Mouse (Mus musculus) limb, embryonic 11.5 days (tissue): Measurements from ENCODE around the gene Psma6. TPM values are rescaled to one million over a fixed set of nuclear protein-coding genes. Genes with fewer than 3 reads are reported as not detected.

Experiments
- ATAC-seq: fragments of 200-750 bp; cut with Nextera tagmentation; 2 replicates; pipeline ENCODE4 v1.8.0; 2017; ENCODE audit warnings: low read depth; ENCODE audit not compliant: insufficient number of reproducible peaks, low FRiP score, low TSS enrichment
- DNase-seq: peaks from one replicate; pipeline ENCODE4 v3.0.0-alpha.2; 2015; ENCODE audit warnings: low spot score
- H3K27ac ChIP-seq: fragments of 300-500 bp; sonication (generic); replicated peaks from 2 replicates; pipeline ENCODE4 v1.5.1; 2014; ENCODE audit warnings: low read depth, mild to moderate bottlenecking, low read length
- H3K27me3 ChIP-seq: fragments of 300-500 bp; sonication (generic); 2 replicates; pipeline ENCODE4 v1.6.1; 2014; ENCODE audit warnings: mild to moderate bottlenecking, low read length, mixed read lengths; ENCODE audit not compliant: control insufficient read depth, insufficient read depth
- H3K36me3 ChIP-seq: fragments of 300-500 bp; sonication (generic); 2 replicates; pipeline ENCODE4 v1.6.1; 2014; ENCODE audit warnings: mild to moderate bottlenecking, low read length, moderate library complexity, mixed read lengths; ENCODE audit not compliant: control insufficient read depth, insufficient read depth
- H3K4me1 ChIP-seq: fragments of 300-500 bp; sonication (generic); 2 replicates; pipeline ENCODE4 v1.6.1; 2014; ENCODE audit warnings: low read length, mixed read lengths; ENCODE audit not compliant: control insufficient read depth, insufficient read depth
- H3K4me2 ChIP-seq: fragments of 300-500 bp; sonication (generic); 2 replicates; pipeline ENCODE4 v1.6.1; 2014; ENCODE audit warnings: low read depth, mild to moderate bottlenecking, moderate library complexity; ENCODE audit not compliant: severe bottlenecking
- H3K4me3 ChIP-seq: fragments of 300-500 bp; sonication (generic); 2 replicates; pipeline ENCODE4 v1.5.1; 2014; ENCODE audit warnings: low read depth, low read length
- H3K9ac ChIP-seq: fragments of 300-500 bp; sonication (generic); 2 replicates; pipeline ENCODE4 v1.6.1; 2014; ENCODE audit warnings: mild to moderate bottlenecking, low read length
- H3K9me3 ChIP-seq: fragments of 300-500 bp; sonication (generic); 2 replicates; pipeline ENCODE4 v1.6.1; 2016; ENCODE audit warnings: low read length; ENCODE audit not compliant: control insufficient read depth
- WGBS: fragments of 180-500 bp; shearing (Covaris S2); extraction: QIAGEN DNeasy Blood & Tissue Kit; methylation state at CpG from one replicate; pipeline ENCODE4 v1.1.7; 2014; 5-methylcytosine and 5-hydroxymethylcytosine counted together
- polyA plus RNA-seq: library from polyadenylated mRNA; unstranded; fragments of >200 nt; fragmentation: Nextera tagmentation; extraction: Ambion mirVana; gene quantifications from 2 replicates; pipeline ENCODE4 v1.2.1, GENCODE M21; 2014

Gene Psma6
- polyA plus RNA-seq, 1 experiment from 2014 or later, result 499 TPM

DNA sequence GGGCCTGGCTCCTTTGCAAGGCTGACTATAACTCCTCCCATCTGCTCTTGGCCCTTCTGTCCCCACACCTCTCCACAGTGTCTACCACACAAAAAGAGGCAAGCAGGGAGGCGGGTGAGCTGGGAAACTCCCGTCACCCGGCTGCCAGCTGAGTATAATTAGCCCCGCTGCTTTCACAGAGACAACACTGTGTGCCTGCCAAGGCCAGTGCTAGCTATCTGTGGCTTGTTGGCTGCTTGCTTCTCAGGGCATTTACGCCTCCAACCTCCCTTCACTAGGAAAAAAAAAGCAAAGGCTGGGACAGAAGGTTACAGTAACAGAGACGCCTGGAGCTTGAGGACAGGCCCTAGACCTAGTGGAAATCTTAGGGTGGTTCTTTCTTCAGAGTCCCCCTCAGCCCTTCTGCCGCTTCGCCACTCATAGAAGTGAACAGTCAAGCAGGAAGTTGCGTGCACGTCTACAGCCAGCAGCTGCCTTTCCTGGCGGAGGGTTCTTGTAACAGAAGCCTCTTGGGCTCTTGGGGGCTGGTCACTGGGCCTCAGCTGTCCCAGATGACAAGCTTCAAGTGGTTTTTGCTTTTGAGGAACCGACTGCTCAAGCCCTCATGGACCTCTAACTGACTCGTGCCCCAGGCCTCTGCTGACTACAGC, 62.8 kb downstream of the Psma6 start:
- 35% methylated on average over 13 of the region's 13 CpGs for WGBS
- Histone ChIP-seq H3K4me3 (no peak overlapping the region), H3K27me3 (no peaks in the 10 kb centered on the region), H3K36me3 (no peaks in the 10 kb centered on the region), H3K9me3 (no peaks in the 10 kb centered on the region), H3K27ac (peak overlapping the region; percentile 86), H3K4me1 (peaks cover 10% of the 10 kb centered on the region), H3K9ac (no peak overlapping the region), H3K4me2 (0 out of 2 replicates have a peak overlapping the region, but pooled peaks have one; percentile 1)
- peak; percentile 82 for ATAC-seq
- DNase-seq, result peak; percentile 62

DNA sequence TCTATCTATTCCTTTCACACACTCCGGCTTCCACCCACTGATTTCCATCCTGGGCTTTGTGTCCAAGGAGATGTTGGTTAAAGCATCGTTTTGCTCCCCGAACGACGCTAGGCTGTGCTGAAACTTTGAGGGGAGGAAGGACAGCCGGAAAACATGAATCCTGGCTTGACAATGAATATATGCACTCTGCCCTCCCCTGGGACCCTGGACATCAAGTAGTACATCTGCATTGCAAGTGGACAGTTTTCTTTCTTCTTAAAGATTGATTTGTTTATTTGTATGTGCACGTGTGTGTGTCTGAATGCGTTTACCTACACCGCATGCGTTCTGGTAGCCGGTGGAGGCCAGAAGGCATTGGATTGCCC, 63.4 kb downstream of the Psma6 start:
- Histone ChIP-seq H3K9ac (no peak overlapping the region), H3K4me2 (no peak overlapping the region), H3K4me1 (peaks cover 13% of the 10 kb centered on the region), H3K36me3 (no peaks in the 10 kb centered on the region), H3K27ac (peak overlapping the region; percentile 86), H3K27me3 (no peaks in the 10 kb centered on the region), H3K9me3 (no peaks in the 10 kb centered on the region), H3K4me3 (no peak overlapping the region)
- 91% methylated on average over 11 of the region's 11 CpGs for WGBS
- DNase-seq (no peak), ATAC-seq (no peak)

DNA sequence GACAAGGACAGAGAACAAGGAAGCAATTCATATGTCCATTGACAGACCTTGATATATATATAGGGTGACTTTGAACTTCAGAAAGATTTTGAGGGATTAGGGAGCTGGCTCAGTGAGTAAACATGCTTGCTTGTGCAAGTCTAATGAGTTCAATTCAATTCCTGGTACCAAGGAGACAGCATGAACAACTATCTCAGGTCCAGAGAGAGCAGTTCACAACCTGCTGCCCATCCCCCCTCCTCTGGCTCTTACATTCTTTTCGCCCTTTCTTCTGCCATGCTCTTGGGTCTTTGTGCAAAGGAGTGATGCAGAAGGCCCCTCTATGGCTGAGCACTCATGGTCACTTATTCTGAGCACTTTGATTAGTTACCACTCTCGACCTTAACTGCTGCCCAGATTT, 64.4 kb downstream of the Psma6 start:
- WGBS, result 84% methylated on average over 2 of the region's 2 CpGs
- no peak overlapping the region for H3K4me3 ChIP-seq
- H3K27ac ChIP-seq, result no peak overlapping the region
- no peak overlapping the region for H3K9ac ChIP-seq
- no peaks in the 10 kb centered on the region for H3K36me3 ChIP-seq
- ATAC-seq, result no peak
- H3K27me3 ChIP-seq, result no peaks in the 10 kb centered on the region
- no peaks in the 10 kb centered on the region for H3K9me3 ChIP-seq
- H3K4me2 ChIP-seq, result no peak overlapping the region
- H3K4me1 ChIP-seq, result peaks cover 13% of the 10 kb centered on the region
- DNase-seq, result no peak

DNA sequence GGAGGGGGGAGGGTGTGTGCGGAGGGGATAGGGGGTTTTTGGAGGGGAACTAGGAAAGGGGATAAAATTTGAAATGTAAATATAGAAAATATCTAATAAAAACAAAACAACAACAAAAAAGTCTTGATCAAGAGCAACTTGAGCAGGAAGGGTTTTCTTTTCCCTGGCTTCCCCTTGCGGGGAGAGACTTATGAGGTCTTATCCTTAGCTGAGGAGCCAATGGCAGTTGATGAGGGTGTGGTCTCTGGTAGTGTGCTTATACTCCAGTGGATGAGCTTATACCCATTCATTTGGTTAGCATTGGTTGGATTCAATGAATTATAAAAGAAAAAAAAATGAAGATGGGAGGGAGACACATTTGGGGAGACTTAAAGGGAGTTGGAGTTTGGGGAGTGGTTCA, 65.0 kb downstream of the Psma6 start:
- Histone ChIP-seq H3K9me3 (no peaks in the 10 kb centered on the region), H3K36me3 (no peaks in the 10 kb centered on the region), H3K4me2 (no peak overlapping the region), H3K4me3 (no peak overlapping the region), H3K4me1 (peaks cover 13% of the 10 kb centered on the region), H3K27ac (no peak overlapping the region), H3K27me3 (no peaks in the 10 kb centered on the region), H3K9ac (no peak overlapping the region)
- no peak for ATAC-seq
- 94% methylated on average over 2 of the region's 2 CpGs for WGBS
- DNase-seq, result no peak

DNA sequence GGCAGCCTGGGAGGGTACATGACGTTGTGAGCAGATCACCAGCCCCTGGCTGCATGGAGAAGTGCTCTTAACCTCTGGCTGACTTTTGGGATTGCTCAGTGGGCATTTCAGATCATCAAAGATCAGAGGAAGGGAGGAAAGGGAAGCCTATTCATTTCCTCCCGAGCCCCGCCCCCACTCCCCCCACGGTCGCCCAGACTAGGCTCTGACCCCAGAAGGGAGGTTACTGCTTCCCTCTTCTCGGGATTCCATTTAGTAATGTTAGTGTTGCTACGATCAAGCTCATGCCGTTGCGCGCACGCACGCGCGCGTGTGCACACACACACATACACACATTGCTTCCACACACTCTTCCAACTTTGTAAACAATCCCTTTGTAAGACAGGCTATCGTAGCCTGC, 66.4 kb downstream of the Psma6 start:
- H3K36me3 ChIP-seq, result no peaks in the 10 kb centered on the region
- WGBS, result 68% methylated on average over 16 of the region's 16 CpGs
- H3K9me3 ChIP-seq, result no peaks in the 10 kb centered on the region
- no peak overlapping the region for H3K27ac ChIP-seq
- DNase-seq (no peak), ATAC-seq (no peak)
- no peaks in the 10 kb centered on the region for H3K27me3 ChIP-seq
- H3K4me1 ChIP-seq, result peaks cover 13% of the 10 kb centered on the region
- H3K9ac ChIP-seq, result no peak overlapping the region
- no peak overlapping the region for H3K4me2 ChIP-seq
- H3K4me3 ChIP-seq, result no peak overlapping the region

DNA sequence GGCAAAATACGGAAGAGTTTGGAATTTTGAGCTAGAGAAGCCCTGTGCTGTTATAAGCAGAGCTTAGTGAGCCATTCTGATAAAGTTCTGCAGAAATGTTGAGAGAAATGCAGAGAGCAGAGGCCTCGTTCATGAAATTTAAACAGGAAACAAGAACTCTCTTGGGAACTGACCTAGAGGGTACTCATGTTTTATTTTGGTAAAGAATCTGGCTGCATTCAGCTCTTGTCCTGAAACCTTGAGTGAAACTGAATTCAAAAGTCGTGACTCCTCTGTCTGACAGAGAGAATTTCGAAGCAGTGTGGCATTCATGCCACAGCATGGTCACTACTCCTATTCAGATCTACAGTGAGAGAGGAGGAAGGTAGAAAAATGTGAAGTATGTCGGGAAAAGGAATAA, 68.8 kb downstream of the Psma6 start:
- H3K27me3 ChIP-seq, result no peaks in the 10 kb centered on the region
- ATAC-seq (no peak), DNase-seq (no peak)
- H3K27ac ChIP-seq, result no peak overlapping the region
- H3K9ac ChIP-seq, result no peak overlapping the region
- H3K4me2 ChIP-seq, result no peak overlapping the region
- H3K4me3 ChIP-seq, result no peak overlapping the region
- 67% methylated on average over 5 of the region's 5 CpGs for WGBS
- peaks cover 3% of the 10 kb centered on the region; the same call in 1 of the 2 replicates for H3K4me1 ChIP-seq
- H3K36me3 ChIP-seq, result no peaks in the 10 kb centered on the region
- H3K9me3 ChIP-seq, result no peaks in the 10 kb centered on the region

DNA sequence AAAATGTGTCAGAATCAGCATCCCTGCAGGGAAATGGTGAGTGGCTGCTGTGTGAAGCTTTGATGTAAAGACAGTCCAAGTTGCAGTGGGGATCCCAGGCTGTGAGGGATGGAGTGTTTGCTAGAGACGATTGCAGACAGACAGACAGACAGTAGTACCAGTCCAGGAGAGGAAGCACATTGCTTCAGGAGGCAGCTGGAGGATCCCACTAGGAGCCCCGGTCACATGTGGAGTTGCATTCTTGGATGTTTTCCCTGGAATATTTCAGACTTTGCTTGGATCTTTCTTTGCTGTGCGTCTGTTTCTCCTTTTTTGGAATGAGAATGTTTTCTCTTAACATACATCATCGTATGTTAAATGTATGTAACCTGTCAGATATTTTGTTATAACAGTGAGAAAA, 69.9 kb downstream of the Psma6 start:
- no peaks in the 10 kb centered on the region for H3K9me3 ChIP-seq

DNA sequence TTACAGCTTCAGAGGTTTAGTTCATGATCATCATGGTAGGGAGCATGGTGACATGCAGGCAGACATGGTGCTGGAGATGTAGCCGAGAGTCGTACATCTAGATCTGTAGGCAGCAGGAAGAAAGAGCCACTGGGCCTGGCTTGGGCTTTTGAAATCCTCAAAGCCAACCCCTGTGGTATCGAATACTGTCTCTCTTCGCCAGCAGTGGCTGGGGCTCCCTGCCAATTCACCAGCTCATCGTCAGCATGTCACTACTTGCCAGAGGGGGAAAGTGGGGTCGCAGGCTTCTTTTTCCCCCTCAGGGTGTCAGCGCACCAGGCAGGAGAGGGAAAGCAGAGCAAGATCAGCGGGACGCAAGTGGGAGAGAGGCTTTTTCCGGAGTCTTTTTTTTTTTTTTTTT, 71.2 kb downstream of the Psma6 start:
- no peak overlapping the region for H3K4me3 ChIP-seq
- DNase-seq, result no peak
- H3K9me3 ChIP-seq, result no peaks in the 10 kb centered on the region
- no peak overlapping the region for H3K4me2 ChIP-seq
- no peaks in the 10 kb centered on the region for H3K36me3 ChIP-seq
- peaks cover 3% of the 10 kb centered on the region; the same call in 1 of the 2 replicates for H3K4me1 ChIP-seq
- H3K27me3 ChIP-seq, result no peaks in the 10 kb centered on the region
- ATAC-seq, result no peak
- H3K9ac ChIP-seq, result no peak overlapping the region
- 85% methylated on average over 10 of the region's 10 CpGs for WGBS
- no peak overlapping the region for H3K27ac ChIP-seq

More for the DNA sequence above, 69.9 kb downstream of the Psma6 start:
- Histone ChIP-seq H3K4me3 (no peak overlapping the region), H3K4me1 (peaks cover 3% of the 10 kb centered on the region; the same call in 1 of the 2 replicates), H3K27me3 (no peaks in the 10 kb centered on the region), H3K4me2 (no peak overlapping the region), H3K9ac (no peak overlapping the region), H3K36me3 (no peaks in the 10 kb centered on the region), H3K27ac (no peak overlapping the region)
- no peak for DNase-seq
- ATAC-seq, result no peak
- WGBS, result 83% methylated on average over 4 of the region's 4 CpGs

DNA sequence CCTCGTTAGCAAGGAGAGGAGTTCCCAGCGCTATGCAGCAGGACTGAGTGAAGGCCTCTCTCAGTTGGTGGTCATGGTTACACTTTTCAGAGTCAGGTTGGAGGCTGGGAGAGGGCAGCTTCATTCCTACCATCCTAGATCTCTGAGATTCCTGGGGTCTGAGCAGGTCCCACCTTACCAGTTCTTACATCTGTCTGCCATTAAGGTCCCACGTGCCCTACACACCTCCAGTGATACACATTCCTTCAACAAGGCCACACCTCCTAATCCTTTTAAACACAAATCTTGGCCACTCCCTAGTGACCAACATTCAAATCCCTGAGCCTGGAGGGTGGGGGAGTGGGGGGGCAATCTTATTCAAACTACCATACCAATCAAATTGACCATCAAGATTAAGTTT, 72.1 kb downstream of the Psma6 start:
- Histone ChIP-seq H3K9ac (no peak overlapping the region), H3K9me3 (no peaks in the 10 kb centered on the region), H3K4me2 (no peak overlapping the region), H3K36me3 (no peaks in the 10 kb centered on the region), H3K4me1 (peaks cover 4% of the 10 kb centered on the region; the same call in 1 of the 2 replicates), H3K27me3 (no peaks in the 10 kb centered on the region), H3K4me3 (no peak overlapping the region), H3K27ac (no peak overlapping the region)
- WGBS, result 54% methylated on average over 3 of the region's 3 CpGs
- no peak for DNase-seq
- ATAC-seq, result no peak
